In genomic region chr16:74172673-74173072, GRCm38 (mm10) we compare ENCODE assay signal across 26 mouse cellular contexts.
A peak's percentile ranks its signal among the peaks of the same experiment; 100 is the strongest.
DNase-seq lines count a peak whose midpoint lies in the region; ATAC-seq and TF ChIP-seq lines count a peak whose summit lies in the region.
"Had no signal": no experiment of that assay in that cellular context is flagged by ENCODE, and none has a peak within 500 bp of the region (broad histone marks: within the 10 kb centered on the region; RNA-seq: fewer than 3 reads in every experiment).

No protein-coding gene starts in this region.

- no peaks in the 10 kb centered on the region for H3K4me1 ChIP-seq in forebrain, embryonic 15.5 days
- no peaks in the 10 kb centered on the region for H3K4me1 ChIP-seq in forebrain, embryonic 12.5 days
- no peaks in the 10 kb centered on the region for H3K4me1 ChIP-seq in midbrain, embryonic 11.5 days (ENCODE audit: control insufficient read depth, insufficient read depth, low read length)
- H3K4me1 ChIP-seq in midbrain, postnatal 0 days (ENCODE audit: insufficient read depth, low read length), result no peaks in the 10 kb centered on the region
- H3K4me1 ChIP-seq in embryonic facial prominence, embryonic 11.5 days (ENCODE audit: control insufficient read depth, insufficient read depth, low read length), result no peaks in the 10 kb centered on the region
- H3K4me1 ChIP-seq: hindbrain, embryonic 15.5 days; liver, embryonic 15.5 days; lung, embryonic 15.5 days; megakaryocyte, embryonic 14.5 days; midbrain, embryonic 15.5 days; neural tube, embryonic 13.5 days had no signal

- no peak for TF ChIP-seq CTCF in midbrain, postnatal 0 days (IDR thresholded peaks at IDR 0.05)

- ATAC-seq in forebrain, embryonic 15.5 days (replicated peaks), result 0 out of 2 replicates have a peak, but pooled peaks have one; percentile 48
- no peak for ATAC-seq in forebrain, embryonic 12.5 days (ENCODE audit: low FRiP score)
- ATAC-seq in midbrain, embryonic 11.5 days (ENCODE audit: low FRiP score), result no peak
- ATAC-seq in midbrain, postnatal 0 days (ENCODE audit: low FRiP score), result no peak
- ATAC-seq in embryonic facial prominence, embryonic 11.5 days (replicated peaks; ENCODE audit: insufficient number of reproducible peaks, low FRiP score, low TSS enrichment, low read depth), result no peak; the same call in 1 of the 2 replicates
- no peak for ATAC-seq in frontal cortex, adult (ENCODE audit: low TSS enrichment)
- ATAC-seq: CD4-positive, CD25-positive, alpha-beta regulatory T cell, adult 4 months; midbrain, embryonic 15.5 days had no signal

- no peak overlapping the region for H3K9ac ChIP-seq in forebrain, embryonic 15.5 days (replicated peaks)
- H3K9ac ChIP-seq in forebrain, embryonic 12.5 days, result no peak overlapping the region
- no peak overlapping the region for H3K9ac ChIP-seq in midbrain, embryonic 11.5 days (ENCODE audit: low read length)
- no peak overlapping the region for H3K9ac ChIP-seq in midbrain, postnatal 0 days (replicated peaks; ENCODE audit: low read length, poor library complexity, severe bottlenecking)
- H3K9ac ChIP-seq in embryonic facial prominence, embryonic 11.5 days (replicated peaks; ENCODE audit: low read length), result no peak overlapping the region
- H3K9ac ChIP-seq: hindbrain, embryonic 15.5 days; liver, embryonic 15.5 days; lung, embryonic 15.5 days; midbrain, embryonic 15.5 days; neural tube, embryonic 13.5 days had no signal

- H3K4me3 ChIP-seq in forebrain, embryonic 15.5 days, result no peak overlapping the region
- H3K4me3 ChIP-seq in forebrain, embryonic 12.5 days (replicated peaks), result no peak overlapping the region
- no peak overlapping the region for H3K4me3 ChIP-seq in midbrain, embryonic 11.5 days (ENCODE audit: low read depth, low read length)
- no peak overlapping the region for H3K4me3 ChIP-seq in midbrain, postnatal 0 days (ENCODE audit: low read depth, low read length)
- no peak overlapping the region for H3K4me3 ChIP-seq in embryonic facial prominence, embryonic 11.5 days (ENCODE audit: low read depth, low read length)
- H3K4me3 ChIP-seq: gastrocnemius, adult 2 months; hindbrain, embryonic 15.5 days; layer of hippocampus, adult 2 months; limb, embryonic 10.5 days; liver, embryonic 15.5 days; lung, embryonic 15.5 days; megakaryocyte, embryonic 14.5 days; midbrain, embryonic 15.5 days; myocyte; neural tube, embryonic 13.5 days had no signal

- H3K36me3 ChIP-seq in forebrain, embryonic 15.5 days, result no peaks in the 10 kb centered on the region
- H3K36me3 ChIP-seq in forebrain, embryonic 12.5 days (replicated peaks), result no peaks in the 10 kb centered on the region
- no peaks in the 10 kb centered on the region for H3K36me3 ChIP-seq in midbrain, embryonic 11.5 days (ENCODE audit: control insufficient read depth, insufficient read depth, low read length)
- H3K36me3 ChIP-seq in midbrain, postnatal 0 days (ENCODE audit: insufficient read depth, low read length), result no peaks in the 10 kb centered on the region
- H3K36me3 ChIP-seq in embryonic facial prominence, embryonic 11.5 days (replicated peaks; ENCODE audit: control insufficient read depth, insufficient read depth, low read depth, low read length), result no peaks in the 10 kb centered on the region
- H3K36me3 ChIP-seq: hindbrain, embryonic 15.5 days; limb, embryonic 10.5 days; liver, embryonic 15.5 days; lung, embryonic 15.5 days; midbrain, embryonic 15.5 days; neural tube, embryonic 13.5 days had no signal

- no peak overlapping the region for H3K4me2 ChIP-seq in forebrain, embryonic 15.5 days (replicated peaks)
- no peak overlapping the region for H3K4me2 ChIP-seq in forebrain, embryonic 12.5 days
- H3K4me2 ChIP-seq in midbrain, embryonic 11.5 days, result no peak overlapping the region
- no peak overlapping the region for H3K4me2 ChIP-seq in midbrain, postnatal 0 days (ENCODE audit: low read depth, low read length, poor library complexity, severe bottlenecking)
- H3K4me2 ChIP-seq in embryonic facial prominence, embryonic 11.5 days (ENCODE audit: low read depth, low read length), result no peak overlapping the region
- H3K4me2 ChIP-seq: hindbrain, embryonic 15.5 days; liver, embryonic 15.5 days; lung, embryonic 15.5 days; midbrain, embryonic 15.5 days; neural tube, embryonic 13.5 days had no signal

- 82% methylated on average over 3 of the region's 3 CpGs for WGBS in forebrain, embryonic 15.5 days
- WGBS in forebrain, embryonic 12.5 days, result 83% methylated on average over 3 of the region's 3 CpGs
- WGBS in midbrain, embryonic 11.5 days, result 76% methylated on average over 3 of the region's 3 CpGs
- 83% methylated on average over 3 of the region's 3 CpGs for WGBS in midbrain, postnatal 0 days
- 82% methylated on average over 3 of the region's 3 CpGs for WGBS in embryonic facial prominence, embryonic 11.5 days

- H3K27ac ChIP-seq in forebrain, embryonic 15.5 days (replicated peaks), result no peak overlapping the region
- no peak overlapping the region for H3K27ac ChIP-seq in forebrain, embryonic 12.5 days
- H3K27ac ChIP-seq in midbrain, embryonic 11.5 days (ENCODE audit: low read depth, low read length), result no peak overlapping the region
- no peak overlapping the region for H3K27ac ChIP-seq in midbrain, postnatal 0 days (ENCODE audit: low read depth, low read length)
- H3K27ac ChIP-seq in embryonic facial prominence, embryonic 11.5 days (replicated peaks; ENCODE audit: low read depth, low read length), result no peak overlapping the region
- H3K27ac ChIP-seq: gastrocnemius, adult 2 months; hindbrain, embryonic 15.5 days; layer of hippocampus, adult 2 months; limb, embryonic 10.5 days; liver, embryonic 15.5 days; lung, embryonic 15.5 days; midbrain, embryonic 15.5 days; neural tube, embryonic 13.5 days; stomach, postnatal 0 days had no signal

- H3K9me3 ChIP-seq in forebrain, embryonic 15.5 days, result no peaks in the 10 kb centered on the region
- no peaks in the 10 kb centered on the region for H3K9me3 ChIP-seq in forebrain, embryonic 12.5 days
- H3K9me3 ChIP-seq in midbrain, embryonic 11.5 days (ENCODE audit: control insufficient read depth, low read length), result no peaks in the 10 kb centered on the region
- no peaks in the 10 kb centered on the region for H3K9me3 ChIP-seq in midbrain, postnatal 0 days (ENCODE audit: low read length)
- H3K9me3 ChIP-seq in embryonic facial prominence, embryonic 11.5 days (replicated peaks; ENCODE audit: control insufficient read depth, low read length), result no peaks in the 10 kb centered on the region
- H3K9me3 ChIP-seq: hindbrain, embryonic 15.5 days; limb, embryonic 10.5 days; liver, embryonic 15.5 days; lung, embryonic 15.5 days; midbrain, embryonic 15.5 days; neural tube, embryonic 13.5 days had no signal

- DNase-seq in midbrain, embryonic 11.5 days (ENCODE audit: low spot score, missing footprints), result peak; percentile 60
- DNase-seq in midbrain, postnatal 0 days (ENCODE audit: low spot score), result no peak
- DNase-seq in embryonic facial prominence, embryonic 11.5 days (ENCODE audit: low spot score), result peak; percentile 30
- DNase-seq in cerebellum, postnatal 10 days, result no peak
- DNase-seq: adrenal gland, postnatal 36 days; cerebellum, adult 11 months; cerebellum, postnatal 14 days; gastrocnemius, adult 2 months; kidney, postnatal 25 days; liver; lung, postnatal 36 days; thymus, adult 2 months had no signal

- no peaks in the 10 kb centered on the region for H3K27me3 ChIP-seq in forebrain, embryonic 15.5 days
- no peaks in the 10 kb centered on the region for H3K27me3 ChIP-seq in forebrain, embryonic 12.5 days
- no peaks in the 10 kb centered on the region for H3K27me3 ChIP-seq in midbrain, embryonic 11.5 days (ENCODE audit: control insufficient read depth, insufficient read depth, low read length)
- no peaks in the 10 kb centered on the region for H3K27me3 ChIP-seq in midbrain, postnatal 0 days (ENCODE audit: insufficient read depth, low read length)
- no peaks in the 10 kb centered on the region for H3K27me3 ChIP-seq in embryonic facial prominence, embryonic 11.5 days (ENCODE audit: control insufficient read depth, insufficient read depth, low read length)
- H3K27me3 ChIP-seq: hindbrain, embryonic 15.5 days; liver, embryonic 15.5 days; lung, embryonic 15.5 days; megakaryocyte, embryonic 14.5 days; midbrain, embryonic 15.5 days; neural tube, embryonic 13.5 days had no signal

Comparison
In these comparisons a context has a peak if more than half of its experiments do, and no peak if none do; other contexts are left out.
1. DNase-seq: peak in midbrain, embryonic 11.5 days (single experiment) and embryonic facial prominence, embryonic 11.5 days (single experiment); none in midbrain, postnatal 0 days (single experiment) and cerebellum, postnatal 10 days (0 of 2).